Mouse (Mus musculus) heart, adult 9 months (tissue): ENCODE measurements around the gene Efna4.

Experiments used
- DNase-seq, 2 experiments: peaks; one replicate each; pipeline ENCODE4 v3.0.0; 2022; ENCODE audit warnings: low spot score in 2 of 2

The Efna4 gene

GRCm38 (mm10) chr3:89361675-89362074 is 23.8 kb upstream of the Efna4 start, which contains the start of gene Dcst2:
Dcst2 (plus strand) TSS chr3:89361975.
- DNase-seq: no peak

GRCm38 (mm10) chr3:89360237-89360636 is 22.4 kb upstream of the Efna4 start:
- DNase-seq: no peak

- no peak for DNase-seq
These were observed 21.8 kb upstream of the Efna4 start for GRCm38 (mm10) chr3:89359630-89360029.

GRCm38 (mm10) chr3:89356029-89356428 is 18.2 kb upstream of the Efna4 start:
- DNase-seq: no peak

GRCm38 (mm10) chr3:89355512-89355902 is 17.7 kb upstream of the Efna4 start:
- DNase-seq: no peak

- DNase-seq: peak; percentile 74 to 85
These were observed 17.1 kb upstream of the Efna4 start for GRCm38 (mm10) chr3:89354816-89355511.

- no peak for DNase-seq
These were observed 13.4 kb upstream of the Efna4 start for GRCm38 (mm10) chr3:89351271-89351670.

- DNase-seq: peak; percentile 89 to 91
These were observed 12.2 kb upstream of the Efna4 start, which contains the start of gene Adam15 for GRCm38 (mm10) chr3:89349869-89350501. Adam15 (minus strand) TSS chr3:89349996.

- peak; percentile 70 to 84 for DNase-seq
These were observed 11.4 kb upstream of the Efna4 start for GRCm38 (mm10) chr3:89348911-89349868.

- DNase-seq: peak; percentile 59 to 75
These were observed 10.1 kb upstream of the Efna4 start for GRCm38 (mm10) chr3:89347916-89348315.

GRCm38 (mm10) chr3:89346815-89347540 is 9.2 kb upstream of the Efna4 start:
- peak in 1 of 2 experiments; percentile 51 for DNase-seq

- no peak for DNase-seq
These were observed 5.5 kb upstream of the Efna4 start for GRCm38 (mm10) chr3:89343279-89343678.

- DNase-seq: no peak
These were observed 4.0 kb upstream of the Efna4 start for GRCm38 (mm10) chr3:89341794-89342193.

- DNase-seq: peak in 1 of 2 experiments; percentile 61
These were observed 2.6 kb upstream of the Efna4 start for GRCm38 (mm10) chr3:89340465-89340864.

- no peak for DNase-seq
These were observed 1.6 kb upstream of the Efna4 start for GRCm38 (mm10) chr3:89339416-89339815.

GRCm38 (mm10) chr3:89337062-89337720 is 637 bp downstream of the Efna4 start:
- no peak for DNase-seq

- DNase-seq: no peak
These were observed 1.3 kb downstream of the Efna4 start for GRCm38 (mm10) chr3:89336529-89336928.

- no peak for DNase-seq
These were observed 4.8 kb downstream of the Efna4 start for GRCm38 (mm10) chr3:89333053-89333452.

GRCm38 (mm10) chr3:89332476-89332875 is 5.4 kb downstream of the Efna4 start:
- DNase-seq: no peak

GRCm38 (mm10) chr3:89332013-89332412 is 5.8 kb downstream of the Efna4 start:
- DNase-seq: no peak

- DNase-seq: no peak
These were observed 6.3 kb downstream of the Efna4 start for GRCm38 (mm10) chr3:89331561-89331960.
